Mouse (Mus musculus) olfactory bulb, adult 2 months (tissue): ENCODE measurements around the gene Zfp592.
"Not testable (repeated sequence)": the region's sequence is repeated elsewhere in the genome, so short reads cannot be mapped to it uniquely, and the experiment has no call there.

Experiments used
- CTCF ChIP-seq: fragments of 200-500 bp; IDR thresholded peaks from 2 replicates; pipeline ENCODE4 v1.5.1; 2012; ENCODE audit warnings: low read depth, mild to moderate bottlenecking, low read length, moderate library complexity; ENCODE audit not compliant: insufficient read depth
- POLR2A ChIP-seq: fragments of 200-500 bp; IDR thresholded peaks from 2 replicates; pipeline ENCODE4 v1.6.1; 2012; ENCODE audit warnings: mild to moderate bottlenecking, low read depth, low read length, moderate library complexity; ENCODE audit not compliant: insufficient read depth

DNA sequence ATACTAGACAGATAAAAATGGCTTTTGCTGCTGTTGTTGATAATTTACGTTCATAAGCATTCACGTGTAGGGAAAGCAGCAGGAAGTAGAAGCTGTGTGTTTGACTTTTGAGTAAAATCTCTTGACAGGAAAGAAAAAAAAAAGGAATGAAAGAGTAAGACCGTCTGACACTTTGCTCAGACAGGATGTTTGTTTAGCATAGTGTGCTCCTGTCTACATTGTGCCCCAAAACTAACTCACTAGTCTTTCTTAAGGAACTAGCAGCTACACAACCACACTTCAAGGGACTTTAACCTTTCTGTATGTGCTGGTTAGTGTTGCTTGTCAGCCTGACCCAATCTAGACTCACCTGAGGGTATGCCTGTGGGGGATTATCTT is 19.9 kb upstream of the Zfp592 start:
- not testable (repeated sequence) for TF ChIP-seq POLR2A, CTCF
